Mouse (Mus musculus) right cerebral cortex, postnatal 36 days (tissue): ENCODE results near the gene Gxylt1.
A peak's percentile ranks its signal among the peaks of the same experiment; 100 is the strongest.
"Not testable (repeated sequence)": the region's sequence is repeated elsewhere in the genome, so short reads cannot be mapped to it uniquely, and the experiment has no call there.

Experiments used
- DNase-seq, 2 experiments: peaks; one replicate each; pipeline ENCODE4 v3.0.0; 2022; ENCODE audit warnings: low spot score in 2 of 2, mixed read lengths in 1 of 2

Gene Gxylt1

GRCm38 (mm10) chr15:93274679-93275583, at the start of gene Gxylt1:
TSS of gene Gxylt1 (minus strand) at chr15:93275179.
- peak; percentile 98 to 99 for DNase-seq

GRCm38 (mm10) chr15:93318781-93319180, 43.8 kb upstream of the Gxylt1 start:
- DNase-seq, result no peak

GRCm38 (mm10) chr15:93310304-93310703, 35.3 kb upstream of the Gxylt1 start:
- DNase-seq, result not testable (repeated sequence)

- no peak for DNase-seq
These were observed 23.2 kb upstream of the Gxylt1 start for GRCm38 (mm10) chr15:93298197-93298596.

GRCm38 (mm10) chr15:93294483-93294882, 19.5 kb upstream of the Gxylt1 start:
- DNase-seq, result no peak

- DNase-seq, result no peak
These were observed 13.3 kb upstream of the Gxylt1 start for GRCm38 (mm10) chr15:93288321-93288720.

- DNase-seq, result no peak
These were observed 12.6 kb upstream of the Gxylt1 start for GRCm38 (mm10) chr15:93287628-93288027.

- no peak for DNase-seq
These were observed 10.3 kb upstream of the Gxylt1 start for GRCm38 (mm10) chr15:93285244-93285643.

- DNase-seq, result no peak
These were observed 9.3 kb upstream of the Gxylt1 start for GRCm38 (mm10) chr15:93284326-93284725.

- DNase-seq, result no peak
These were observed 8.4 kb upstream of the Gxylt1 start for GRCm38 (mm10) chr15:93283349-93283748.

- no peak for DNase-seq
These were observed 1.3 kb upstream of the Gxylt1 start for GRCm38 (mm10) chr15:93276276-93276675.

- DNase-seq, result peak; percentile 24 to 25
These were observed 644 bp upstream of the Gxylt1 start for GRCm38 (mm10) chr15:93275623-93276022.

GRCm38 (mm10) chr15:93273788-93274678, 946 bp downstream of the Gxylt1 start:
- no peak for DNase-seq

- no peak for DNase-seq
These were observed 2.0 kb downstream of the Gxylt1 start for GRCm38 (mm10) chr15:93272948-93273347.

- no peak for DNase-seq
These were observed 4.6 kb downstream of the Gxylt1 start for GRCm38 (mm10) chr15:93270289-93270855.

- DNase-seq, result no peak
These were observed 5.4 kb downstream of the Gxylt1 start for GRCm38 (mm10) chr15:93269572-93269971.

GRCm38 (mm10) chr15:93268001-93268400, 7.0 kb downstream of the Gxylt1 start:
- no peak for DNase-seq

GRCm38 (mm10) chr15:93267479-93267878, 7.5 kb downstream of the Gxylt1 start:
- no peak for DNase-seq

- DNase-seq, result no peak
These were observed 8.6 kb downstream of the Gxylt1 start for GRCm38 (mm10) chr15:93266361-93266760.

- DNase-seq, result peak in 1 of 2 experiments; percentile 25
These were observed 9.3 kb downstream of the Gxylt1 start for GRCm38 (mm10) chr15:93265728-93266127.

- no peak for DNase-seq
These were observed 9.7 kb downstream of the Gxylt1 start for GRCm38 (mm10) chr15:93265231-93265630.

- DNase-seq, result no peak
These were observed 10.8 kb downstream of the Gxylt1 start for GRCm38 (mm10) chr15:93264221-93264620.
